Mouse (Mus musculus): Measurements from ENCODE around the gene Nmrk1. TPM values are rescaled to one million over a fixed set of nuclear protein-coding genes. Genes with fewer than 3 reads are reported as not detected.

Nmrk1 gene
- polyA plus RNA-seq, 1 experiment from 2014 or later, result 8.3 TPM

DNA sequence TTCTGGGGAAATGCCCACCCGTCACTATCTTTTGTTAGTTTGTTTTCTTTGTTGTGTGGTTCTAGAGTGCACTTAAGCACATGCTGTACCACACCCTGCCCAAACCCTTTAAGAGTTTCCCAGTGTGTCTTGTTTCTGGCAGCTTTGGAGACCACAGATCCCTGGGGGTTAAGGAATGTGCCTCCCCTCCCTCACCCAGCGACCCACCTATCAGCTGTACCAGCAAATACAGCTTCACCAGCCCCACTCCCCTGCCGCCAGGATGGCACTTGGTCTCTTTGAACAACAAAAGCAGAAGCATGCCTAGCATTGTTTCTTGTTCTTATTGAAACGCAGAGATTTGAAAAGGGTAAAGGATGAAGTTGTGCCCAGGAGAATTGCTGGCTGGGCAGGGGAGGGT, 41.4 kb downstream of the Nmrk1 start:
- H3K27me3 ChIP-seq (replicated peaks), result no peaks in the 10 kb centered on the region
- H3K4me2 ChIP-seq, result peak overlapping the region; percentile 64
- H3K9me3 ChIP-seq (replicated peaks), result no peaks in the 10 kb centered on the region
- ATAC-seq (ENCODE audit: low FRiP score), result no peak
- no peak overlapping the region; the same call in 1 of the 2 replicates for H3K9ac ChIP-seq (replicated peaks)
- no peaks in the 10 kb centered on the region for H3K36me3 ChIP-seq
- H3K27ac ChIP-seq (replicated peaks), result no peak overlapping the region
- WGBS, result 17% methylated on average over 4 of the region's 4 CpGs
- H3K4me1 ChIP-seq, result peaks cover 27% of the 10 kb centered on the region
- H3K4me3 ChIP-seq (replicated peaks), result peak overlapping the region; percentile 85

- Histone ChIP-seq H3K4me2 (no peak overlapping the region), H3K4me3 (replicated peaks) (no peak overlapping the region), H3K27ac (replicated peaks) (no peak overlapping the region), H3K9me3 (replicated peaks) (no peaks in the 10 kb centered on the region), H3K27me3 (replicated peaks) (no peaks in the 10 kb centered on the region), H3K36me3 (peaks cover 12% of the 10 kb centered on the region), H3K4me1 (no peaks in the 10 kb centered on the region), H3K9ac (replicated peaks) (no peak overlapping the region)
- 82% methylated on average over 4 of the region's 4 CpGs for WGBS
- ATAC-seq (ENCODE audit: low FRiP score), result no peak
Measured at GRCm38 (mm10) chr19:18682142-18682541, 50.4 kb downstream of the Nmrk1 start.

DNA sequence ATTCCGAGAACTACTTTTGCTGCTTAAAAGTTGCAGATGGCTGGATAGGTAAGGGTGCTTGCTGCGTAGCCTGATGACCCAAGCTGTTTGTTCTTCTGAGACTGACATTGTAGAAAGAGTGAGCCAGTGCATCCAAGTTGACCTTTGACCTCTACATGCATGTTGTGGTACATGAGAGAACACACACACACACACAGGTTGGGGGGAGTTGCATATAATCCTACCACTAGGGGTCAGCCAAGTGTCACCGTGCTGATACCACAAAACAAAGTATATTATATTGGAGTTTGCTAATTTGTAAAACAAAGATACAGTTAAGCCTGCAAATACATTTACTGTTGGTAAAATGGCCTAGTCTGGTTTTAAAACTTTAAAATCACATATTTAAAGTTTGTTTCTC, 55.8 kb downstream of the Nmrk1 start:
- no peak overlapping the region for H3K4me3 ChIP-seq (replicated peaks)
- ATAC-seq (ENCODE audit: low FRiP score), result no peak
- no peaks in the 10 kb centered on the region for H3K4me1 ChIP-seq
- no peaks in the 10 kb centered on the region for H3K9me3 ChIP-seq (replicated peaks)
- H3K36me3 ChIP-seq, result 0 out of 2 replicates have a peak, but pooled peaks cover 3% of the 10 kb centered on the region
- WGBS, result 85% methylated on average over 3 of the region's 3 CpGs
- no peak overlapping the region for H3K27ac ChIP-seq (replicated peaks)
- no peaks in the 10 kb centered on the region for H3K27me3 ChIP-seq (replicated peaks)
- no peak overlapping the region for H3K9ac ChIP-seq (replicated peaks)
- H3K4me2 ChIP-seq, result no peak overlapping the region

DNA sequence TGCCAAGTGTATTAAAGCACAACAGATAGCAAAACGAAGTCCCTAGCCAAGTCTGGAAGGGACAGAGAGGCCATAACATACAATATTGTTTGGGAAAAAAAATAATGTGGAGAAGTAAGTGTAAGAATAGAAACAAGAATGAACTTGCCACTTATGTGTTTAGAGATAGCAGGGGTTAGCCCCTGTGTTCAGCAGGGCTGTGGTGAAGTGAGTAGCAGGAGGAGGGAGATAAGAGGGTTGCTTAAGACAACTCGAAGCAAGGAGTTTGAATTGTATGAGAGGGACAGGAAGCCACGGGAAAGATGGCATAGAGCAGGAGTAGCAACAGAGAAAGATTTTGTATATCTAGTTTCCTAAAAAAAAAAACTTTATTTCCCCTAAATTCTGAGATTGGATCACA, 60.4 kb downstream of the Nmrk1 start:
- H3K4me2 ChIP-seq, result no peak overlapping the region
- ATAC-seq (ENCODE audit: low FRiP score), result no peak
- H3K4me3 ChIP-seq (replicated peaks), result no peak overlapping the region
- no peaks in the 10 kb centered on the region for H3K4me1 ChIP-seq
- H3K27ac ChIP-seq (replicated peaks), result no peak overlapping the region
- H3K36me3 ChIP-seq, result peaks cover 11% of the 10 kb centered on the region; the same call in 1 of the 2 replicates
- H3K27me3 ChIP-seq (replicated peaks), result no peaks in the 10 kb centered on the region
- WGBS, result 86% methylated on average over 3 of the region's 3 CpGs
- no peak overlapping the region for H3K9ac ChIP-seq (replicated peaks)
- no peaks in the 10 kb centered on the region for H3K9me3 ChIP-seq (replicated peaks)

DNA sequence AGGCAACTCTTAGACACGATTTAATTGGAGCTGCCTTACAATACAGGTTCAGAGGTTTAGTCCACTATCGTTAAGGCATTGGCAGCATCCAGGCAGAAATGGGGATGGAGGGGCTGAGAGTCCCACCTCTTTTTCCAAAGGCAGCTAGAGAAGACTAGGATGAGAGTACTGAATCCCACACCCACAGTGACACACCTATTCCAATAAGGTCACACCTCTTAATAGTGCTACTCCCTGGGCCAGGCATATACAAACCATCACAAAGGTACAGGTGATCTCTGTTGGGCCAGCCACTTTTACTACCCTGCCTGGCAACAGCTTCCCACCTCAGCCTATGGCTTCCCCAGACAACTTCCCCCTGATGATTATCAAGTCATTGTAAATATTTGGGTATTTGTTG, 61.0 kb downstream of the Nmrk1 start:
- Histone ChIP-seq H3K4me3 (replicated peaks) (no peak overlapping the region), H3K27me3 (replicated peaks) (no peaks in the 10 kb centered on the region)
- 87% methylated on average over 2 of the region's 2 CpGs for WGBS

GRCm38 (mm10) chr19:18695116-18695515, 63.4 kb downstream of the Nmrk1 start:
- no peak overlapping the region for H3K27ac ChIP-seq (replicated peaks)
- peaks cover 11% of the 10 kb centered on the region; the same call in 1 of the 2 replicates for H3K36me3 ChIP-seq
- H3K9ac ChIP-seq (replicated peaks), result no peak overlapping the region
- no peaks in the 10 kb centered on the region for H3K27me3 ChIP-seq (replicated peaks)
- H3K4me1 ChIP-seq, result no peaks in the 10 kb centered on the region
- H3K4me3 ChIP-seq (replicated peaks), result no peak overlapping the region
- no peak for ATAC-seq (ENCODE audit: low FRiP score)
- H3K4me2 ChIP-seq, result no peak overlapping the region
- WGBS, result 96% methylated on average over 3 of the region's 3 CpGs
- no peaks in the 10 kb centered on the region for H3K9me3 ChIP-seq (replicated peaks)

More for the DNA sequence above, 61.0 kb downstream of the Nmrk1 start:
- no peak overlapping the region for H3K27ac ChIP-seq (replicated peaks)
- no peak overlapping the region for H3K4me2 ChIP-seq
- no peaks in the 10 kb centered on the region for H3K9me3 ChIP-seq (replicated peaks)
- no peak overlapping the region for H3K9ac ChIP-seq (replicated peaks)
- no peak for ATAC-seq (ENCODE audit: low FRiP score)
- no peaks in the 10 kb centered on the region for H3K4me1 ChIP-seq
- peaks cover 11% of the 10 kb centered on the region; the same call in 1 of the 2 replicates for H3K36me3 ChIP-seq

GRCm38 (mm10) chr19:18695552-18695951, 63.8 kb downstream of the Nmrk1 start:
- H3K4me3 ChIP-seq (replicated peaks), result no peak overlapping the region
- H3K36me3 ChIP-seq, result peaks cover 11% of the 10 kb centered on the region; the same call in 1 of the 2 replicates
- no peak for ATAC-seq (ENCODE audit: low FRiP score)
- WGBS, result 86% methylated on average over 1 of the region's 1 CpGs
- no peaks in the 10 kb centered on the region for H3K27me3 ChIP-seq (replicated peaks)
- H3K27ac ChIP-seq (replicated peaks), result no peak overlapping the region
- no peak overlapping the region for H3K9ac ChIP-seq (replicated peaks)
- no peak overlapping the region for H3K4me2 ChIP-seq
- H3K9me3 ChIP-seq (replicated peaks), result no peaks in the 10 kb centered on the region
- no peaks in the 10 kb centered on the region for H3K4me1 ChIP-seq

Other genes with a start within 250 kb of the Nmrk1 start
- gene Ostf1, start 127 bp upstream of the Nmrk1 start, polyA plus RNA-seq (2015; fragmentation: Nextera tagmentation; extraction: Ambion mirVana), result 43.9 and 55.2 TPM in 2 replicates
- 12.7 and 14.1 TPM in 2 replicates for gene Carnmt1, start 38.8 kb downstream of the Nmrk1 start, polyA plus RNA-seq (2015; fragmentation: Nextera tagmentation; extraction: Ambion mirVana)
- 51.8 and 53.6 TPM in 2 replicates for gene D030056L22Rik, start 81.2 kb downstream of the Nmrk1 start, polyA plus RNA-seq (2015; fragmentation: Nextera tagmentation; extraction: Ambion mirVana)
- 0.26 and 0.37 TPM in 2 replicates for gene Trpm6, start 118.0 kb downstream of the Nmrk1 start, polyA plus RNA-seq (2015; fragmentation: Nextera tagmentation; extraction: Ambion mirVana)

Data from neural tube, embryonic 15.5 days (tissue).